Mouse (Mus musculus): ENCODE results near the gene Gm14443. TPM values are rescaled to one million over a fixed set of nuclear protein-coding genes. Genes with fewer than 3 reads are reported as not detected.
"Not testable (repeated sequence)": the region's sequence is repeated elsewhere in the genome, so short reads cannot be mapped to it uniquely, and the experiment has no call there.

Gene Gm14443
- polyA plus RNA-seq (2015; fragmentation: Nextera tagmentation; extraction: Ambion mirVana) = 0.37 and 0.53 TPM in 2 replicates

- not testable (repeated sequence) for H3K9me3 ChIP-seq, H3K36me3 ChIP-seq
- WGBS = 68% methylated on average over 12 of the region's 12 CpGs
Observed at GRCm38 (mm10) chr2:175175401-175176180, at the start of gene Gm14443. Gene Gm14443 (minus strand): TSS chr2:175175871.

GRCm38 (mm10) chr2:175206732-175207131 lies 31.1 kb upstream of the Gm14443 start, which contains the start of gene Gm14391:
Gene Gm14391 (minus strand): TSS chr2:175206917.
- not testable (repeated sequence) for ATAC-seq (ENCODE audit: extremely low read depth, insufficient number of reproducible peaks, low FRiP score, low TSS enrichment); H3K9me3 ChIP-seq; H3K4me1 ChIP-seq

More at GRCm38 (mm10) chr2:175175401-175176180, at the start of gene Gm14443:
- not testable (repeated sequence) for H3K27ac ChIP-seq (replicated peaks); H3K27me3 ChIP-seq (replicated peaks); ATAC-seq (ENCODE audit: extremely low read depth, insufficient number of reproducible peaks, low FRiP score, low TSS enrichment); H3K4me2 ChIP-seq; H3K9ac ChIP-seq; H3K4me1 ChIP-seq; H3K4me3 ChIP-seq

GRCm38 (mm10) chr2:175179008-175179407 lies 3.3 kb upstream of the Gm14443 start:
- H3K4me2 ChIP-seq; H3K9ac ChIP-seq; H3K4me3 ChIP-seq; ATAC-seq (ENCODE audit: extremely low read depth, insufficient number of reproducible peaks, low FRiP score, low TSS enrichment); H3K36me3 ChIP-seq; H3K9me3 ChIP-seq; H3K27ac ChIP-seq (replicated peaks); H3K4me1 ChIP-seq; H3K27me3 ChIP-seq (replicated peaks): not testable (repeated sequence)
- 38% methylated on average over 1 of the region's 1 CpGs for WGBS

More at GRCm38 (mm10) chr2:175206732-175207131, 31.1 kb upstream of the Gm14443 start, which contains the start of gene Gm14391:
- H3K36me3 ChIP-seq; H3K4me2 ChIP-seq; H3K27me3 ChIP-seq (replicated peaks); H3K9ac ChIP-seq; H3K27ac ChIP-seq (replicated peaks); H3K4me3 ChIP-seq: not testable (repeated sequence)
- no CpG with 5 or more reads among the region's 7 CpGs for WGBS

- no peak overlapping the region for H3K4me2 ChIP-seq
- H3K9me3 ChIP-seq = no peaks in the 10 kb centered on the region
- no peak overlapping the region for H3K9ac ChIP-seq
- H3K4me1 ChIP-seq = no peaks in the 10 kb centered on the region
- ATAC-seq (ENCODE audit: extremely low read depth, insufficient number of reproducible peaks, low FRiP score, low TSS enrichment) = no peak
- 66% methylated on average over 6 of the region's 6 CpGs for WGBS
- H3K4me3 ChIP-seq = no peak overlapping the region
- no peaks in the 10 kb centered on the region for H3K27me3 ChIP-seq (replicated peaks)
- no peak overlapping the region for H3K27ac ChIP-seq (replicated peaks)
- no peaks in the 10 kb centered on the region for H3K36me3 ChIP-seq
Observed at GRCm38 (mm10) chr2:175176312-175176711, 641 bp upstream of the Gm14443 start.

GRCm38 (mm10) chr2:175174058-175174457 lies 1.6 kb downstream of the Gm14443 start:
- H3K9me3 ChIP-seq; H3K27me3 ChIP-seq (replicated peaks); H3K36me3 ChIP-seq; H3K9ac ChIP-seq; H3K4me2 ChIP-seq; H3K4me3 ChIP-seq; H3K4me1 ChIP-seq; H3K27ac ChIP-seq (replicated peaks); ATAC-seq (ENCODE audit: extremely low read depth, insufficient number of reproducible peaks, low FRiP score, low TSS enrichment): not testable (repeated sequence)
- WGBS = 84% methylated on average over 2 of the region's 2 CpGs

GRCm38 (mm10) chr2:175172906-175173595 lies 2.6 kb downstream of the Gm14443 start:
- not testable (repeated sequence) for H3K4me1 ChIP-seq; ATAC-seq (ENCODE audit: extremely low read depth, insufficient number of reproducible peaks, low FRiP score, low TSS enrichment); H3K27ac ChIP-seq (replicated peaks); H3K4me3 ChIP-seq; H3K27me3 ChIP-seq (replicated peaks); H3K9ac ChIP-seq; H3K4me2 ChIP-seq; H3K36me3 ChIP-seq; H3K9me3 ChIP-seq
- 69% methylated on average over 3 of the region's 3 CpGs for WGBS

GRCm38 (mm10) chr2:175172123-175172522 lies 3.5 kb downstream of the Gm14443 start:
- H3K9ac ChIP-seq = no peak overlapping the region
- H3K4me1 ChIP-seq = no peaks in the 10 kb centered on the region
- ATAC-seq (ENCODE audit: extremely low read depth, insufficient number of reproducible peaks, low FRiP score, low TSS enrichment) = no peak
- H3K4me3 ChIP-seq = no peak overlapping the region
- WGBS = 89% methylated on average over 3 of the region's 3 CpGs
- H3K27ac ChIP-seq (replicated peaks) = no peak overlapping the region
- H3K27me3 ChIP-seq (replicated peaks) = no peaks in the 10 kb centered on the region
- no peaks in the 10 kb centered on the region for H3K9me3 ChIP-seq
- H3K4me2 ChIP-seq = no peak overlapping the region
- H3K36me3 ChIP-seq = no peaks in the 10 kb centered on the region

- 93% methylated on average over 2 of the region's 2 CpGs for WGBS
- ATAC-seq (ENCODE audit: extremely low read depth, insufficient number of reproducible peaks, low FRiP score, low TSS enrichment) = not testable (repeated sequence)
Observed at GRCm38 (mm10) chr2:175166870-175167269, 8.8 kb downstream of the Gm14443 start.

GRCm38 (mm10) chr2:175165110-175165509 lies 10.6 kb downstream of the Gm14443 start:
- not testable (repeated sequence) for H3K27ac ChIP-seq (replicated peaks); H3K4me2 ChIP-seq; H3K9ac ChIP-seq; H3K27me3 ChIP-seq (replicated peaks); ATAC-seq (ENCODE audit: extremely low read depth, insufficient number of reproducible peaks, low FRiP score, low TSS enrichment); H3K4me3 ChIP-seq; H3K36me3 ChIP-seq; H3K4me1 ChIP-seq
- WGBS = 84% methylated on average over 12 of the region's 12 CpGs
- H3K9me3 ChIP-seq = peaks cover 12% of the 10 kb centered on the region; the same call in 1 of the 2 replicates

More at GRCm38 (mm10) chr2:175166870-175167269, 8.8 kb downstream of the Gm14443 start:
- H3K9me3 ChIP-seq; H3K4me3 ChIP-seq; H3K4me2 ChIP-seq; H3K27me3 ChIP-seq (replicated peaks); H3K27ac ChIP-seq (replicated peaks); H3K9ac ChIP-seq; H3K4me1 ChIP-seq; H3K36me3 ChIP-seq: not testable (repeated sequence)

- H3K27ac ChIP-seq (replicated peaks); ATAC-seq (ENCODE audit: extremely low read depth, insufficient number of reproducible peaks, low FRiP score, low TSS enrichment); H3K4me2 ChIP-seq; H3K9ac ChIP-seq; H3K4me1 ChIP-seq; H3K4me3 ChIP-seq; H3K36me3 ChIP-seq; H3K27me3 ChIP-seq (replicated peaks): not testable (repeated sequence)
- peaks cover 22% of the 10 kb centered on the region for H3K9me3 ChIP-seq
- 88% methylated on average over 4 of the region's 4 CpGs for WGBS
Observed at GRCm38 (mm10) chr2:175161438-175161837, 14.2 kb downstream of the Gm14443 start.

- Histone ChIP-seq H3K9ac (no peak overlapping the region), H3K9me3 (peaks cover 23% of the 10 kb centered on the region), H3K4me2 (no peak overlapping the region), H3K4me1 (no peaks in the 10 kb centered on the region), H3K4me3 (no peak overlapping the region), H3K27me3 (replicated peaks) (no peaks in the 10 kb centered on the region), H3K27ac (replicated peaks) (no peak overlapping the region), H3K36me3 (no peaks in the 10 kb centered on the region)
- WGBS = 74% methylated on average over 3 of the region's 3 CpGs
- no peak for ATAC-seq (ENCODE audit: extremely low read depth, insufficient number of reproducible peaks, low FRiP score, low TSS enrichment)
Observed at GRCm38 (mm10) chr2:175158642-175159041, 17.0 kb downstream of the Gm14443 start.
